Mouse (Mus musculus): ENCODE data around the gene Pdzd2. TPM values are rescaled to one million over a fixed set of nuclear protein-coding genes. Genes with fewer than 3 reads are reported as not detected.

Pdzd2 gene
- polyA plus RNA-seq, 1 experiment, result 1.7 TPM

- Histone ChIP-seq H3K36me3 (ENCODE audit: control insufficient read depth, insufficient read depth, low read length) (no peaks in the 10 kb centered on the region), H3K27me3 (ENCODE audit: control insufficient read depth, insufficient read depth, low read length) (no peaks in the 10 kb centered on the region), H3K4me3 (ENCODE audit: extremely low read depth, insufficient read depth, insufficient read length) (no peak overlapping the region), H3K27ac (ENCODE audit: insufficient read depth, low read length) (no peak overlapping the region), H3K4me1 (ENCODE audit: control insufficient read depth, insufficient read depth, insufficient read length) (no peaks in the 10 kb centered on the region)
- TF ChIP-seq POLR2A (IDR thresholded peaks at IDR 0.05; ENCODE audit: low read depth, low read length), result no peak
- TF ChIP-seq CTCF (IDR thresholded peaks at IDR 0.05; ENCODE audit: extremely low read depth, insufficient read depth, insufficient read length, insufficient replicate concordance), result no peak
- 92% methylated on average over 14 of the region's 14 CpGs for WGBS
- no peak for DNase-seq (ENCODE audit: low read depth in 1 of 2, low spot score in 2 of 2)
Observed at GRCm38 (mm10) chr15:12362001-12362700, 377.6 kb downstream of the Pdzd2 start.

GRCm38 (mm10) chr15:12360519-12361212, 379.1 kb downstream of the Pdzd2 start:
- Histone ChIP-seq H3K27me3 (ENCODE audit: control insufficient read depth, insufficient read depth, low read length) (no peaks in the 10 kb centered on the region), H3K27ac (ENCODE audit: insufficient read depth, low read length) (no peak overlapping the region), H3K4me3 (ENCODE audit: extremely low read depth, insufficient read depth, insufficient read length) (no peak overlapping the region), H3K36me3 (ENCODE audit: control insufficient read depth, insufficient read depth, low read length) (no peaks in the 10 kb centered on the region), H3K4me1 (ENCODE audit: control insufficient read depth, insufficient read depth, insufficient read length) (no peaks in the 10 kb centered on the region)
- WGBS, result 91% methylated on average over 19 of the region's 19 CpGs
- no peak for DNase-seq (ENCODE audit: low read depth in 1 of 2, low spot score in 2 of 2)
- TF ChIP-seq CTCF (IDR thresholded peaks at IDR 0.05; ENCODE audit: extremely low read depth, insufficient read depth, insufficient read length, insufficient replicate concordance) (no peak), POLR2A (IDR thresholded peaks at IDR 0.05; ENCODE audit: low read depth, low read length) (no peak)

GRCm38 (mm10) chr15:12358384-12358783, 381.3 kb downstream of the Pdzd2 start:
- H3K36me3 ChIP-seq (ENCODE audit: control insufficient read depth, insufficient read depth, low read length), result peaks cover 4% of the 10 kb centered on the region; the same call in 1 of the 2 replicates
- H3K27me3 ChIP-seq (ENCODE audit: control insufficient read depth, insufficient read depth, low read length), result no peaks in the 10 kb centered on the region
- TF ChIP-seq CTCF (IDR thresholded peaks at IDR 0.05; ENCODE audit: extremely low read depth, insufficient read depth, insufficient read length, insufficient replicate concordance) (no peak), POLR2A (IDR thresholded peaks at IDR 0.05; ENCODE audit: low read depth, low read length) (no peak)
- H3K4me3 ChIP-seq (ENCODE audit: extremely low read depth, insufficient read depth, insufficient read length), result no peak overlapping the region
- 94% methylated on average over 5 of the region's 5 CpGs for WGBS
- no peak overlapping the region for H3K27ac ChIP-seq (ENCODE audit: insufficient read depth, low read length)
- no peaks in the 10 kb centered on the region for H3K4me1 ChIP-seq (ENCODE audit: control insufficient read depth, insufficient read depth, insufficient read length)
- no peak for DNase-seq (ENCODE audit: low read depth in 1 of 2, low spot score in 2 of 2)

GRCm38 (mm10) chr15:12357459-12357858, 382.3 kb downstream of the Pdzd2 start:
- no peaks in the 10 kb centered on the region for H3K27me3 ChIP-seq (ENCODE audit: control insufficient read depth, insufficient read depth, low read length)
- H3K27ac ChIP-seq (ENCODE audit: insufficient read depth, low read length), result no peak overlapping the region
- no peaks in the 10 kb centered on the region for H3K4me1 ChIP-seq (ENCODE audit: control insufficient read depth, insufficient read depth, insufficient read length)
- no peak for TF ChIP-seq POLR2A (IDR thresholded peaks at IDR 0.05; ENCODE audit: low read depth, low read length)
- no peak for TF ChIP-seq CTCF (IDR thresholded peaks at IDR 0.05; ENCODE audit: extremely low read depth, insufficient read depth, insufficient read length, insufficient replicate concordance)
- no peak for DNase-seq (ENCODE audit: low read depth in 1 of 2, low spot score in 2 of 2)
- no peak overlapping the region for H3K4me3 ChIP-seq (ENCODE audit: extremely low read depth, insufficient read depth, insufficient read length)
- H3K36me3 ChIP-seq (ENCODE audit: control insufficient read depth, insufficient read depth, low read length), result peaks cover 10% of the 10 kb centered on the region; the same call in 1 of the 2 replicates

- no peak for DNase-seq (ENCODE audit: low read depth in 1 of 2, low spot score in 2 of 2)
- 82% methylated on average over 7 of the region's 7 CpGs for WGBS
- Histone ChIP-seq H3K27ac (ENCODE audit: insufficient read depth, low read length) (no peak overlapping the region), H3K4me1 (ENCODE audit: control insufficient read depth, insufficient read depth, insufficient read length) (no peaks in the 10 kb centered on the region), H3K4me3 (ENCODE audit: extremely low read depth, insufficient read depth, insufficient read length) (no peak overlapping the region), H3K36me3 (ENCODE audit: control insufficient read depth, insufficient read depth, low read length) (peaks cover 17% of the 10 kb centered on the region), H3K27me3 (ENCODE audit: control insufficient read depth, insufficient read depth, low read length) (no peaks in the 10 kb centered on the region)
- TF ChIP-seq CTCF (IDR thresholded peaks at IDR 0.05; ENCODE audit: extremely low read depth, insufficient read depth, insufficient read length, insufficient replicate concordance), result no peak
- no peak for TF ChIP-seq POLR2A (IDR thresholded peaks at IDR 0.05; ENCODE audit: low read depth, low read length)
Observed at GRCm38 (mm10) chr15:12355907-12356306, 383.8 kb downstream of the Pdzd2 start.

GRCm38 (mm10) chr15:12355261-12355660, 384.5 kb downstream of the Pdzd2 start:
- no peak overlapping the region for H3K4me3 ChIP-seq (ENCODE audit: extremely low read depth, insufficient read depth, insufficient read length)
- TF ChIP-seq POLR2A (IDR thresholded peaks at IDR 0.05; ENCODE audit: low read depth, low read length), result no peak
- no peak for TF ChIP-seq CTCF (IDR thresholded peaks at IDR 0.05; ENCODE audit: extremely low read depth, insufficient read depth, insufficient read length, insufficient replicate concordance)
- no peaks in the 10 kb centered on the region for H3K4me1 ChIP-seq (ENCODE audit: control insufficient read depth, insufficient read depth, insufficient read length)
- 96% methylated on average over 6 of the region's 6 CpGs for WGBS
- no peak for DNase-seq (ENCODE audit: low read depth in 1 of 2, low spot score in 2 of 2)
- H3K27ac ChIP-seq (ENCODE audit: insufficient read depth, low read length), result no peak overlapping the region
- H3K27me3 ChIP-seq (ENCODE audit: control insufficient read depth, insufficient read depth, low read length), result no peaks in the 10 kb centered on the region
- peaks cover 17% of the 10 kb centered on the region for H3K36me3 ChIP-seq (ENCODE audit: control insufficient read depth, insufficient read depth, low read length)

All from spleen, adult 2 months (tissue).